Mouse (Mus musculus) kidney, postnatal 0 days (tissue): ENCODE data around the gene Cptp. TPM values are rescaled to one million over a fixed set of nuclear protein-coding genes. Genes with fewer than 3 reads are reported as not detected.

Experiments
- ATAC-seq: fragments of 200-750 bp; cut with Nextera tagmentation; replicated peaks from 2 replicates; pipeline ENCODE4 v1.8.0; 2017; ENCODE audit warnings: low read depth, moderate number of reproducible peaks, moderate TSS enrichment, moderate library complexity; ENCODE audit not compliant: low FRiP score
- DNase-seq: peaks from one replicate; pipeline ENCODE4 v3.0.0-alpha.2; 2016; ENCODE audit warnings: low spot score
- H3K27ac ChIP-seq: fragments of 300-500 bp; sonication (generic); 2 replicates; pipeline ENCODE4 v1.5.1; 2014; ENCODE audit warnings: mild to moderate bottlenecking
- H3K27me3 ChIP-seq: fragments of 300-500 bp; sonication (generic); 2 replicates; pipeline ENCODE4 v1.6.1; 2014; ENCODE audit warnings: low read length, mixed read lengths; ENCODE audit not compliant: insufficient read depth
- H3K36me3 ChIP-seq: fragments of 300-500 bp; sonication (generic); 2 replicates; pipeline ENCODE4 v1.6.1; 2014; ENCODE audit warnings: low read length, mixed read lengths; ENCODE audit not compliant: insufficient read depth
- H3K4me1 ChIP-seq: fragments of 300-500 bp; sonication (generic); replicated peaks from 2 replicates; pipeline ENCODE4 v1.6.1; 2014; ENCODE audit warnings: antibody characterized with exemption, low read length, mixed read lengths; ENCODE audit not compliant: insufficient read depth
- H3K4me2 ChIP-seq: fragments of 300-500 bp; sonication (generic); 2 replicates; pipeline ENCODE4 v1.6.1; 2014; ENCODE audit warnings: mild to moderate bottlenecking, low read length, moderate library complexity, mixed read lengths
- H3K4me3 ChIP-seq: fragments of 300-500 bp; sonication (generic); replicated peaks from 2 replicates; pipeline ENCODE4 v1.5.1; 2014; ENCODE audit warnings: low read depth, low read length
- H3K9ac ChIP-seq: fragments of 300-500 bp; sonication (generic); 2 replicates; pipeline ENCODE4 v1.6.1; 2014; ENCODE audit warnings: low read depth, low read length
- H3K9me3 ChIP-seq: fragments of 300-500 bp; sonication (generic); replicated peaks from 2 replicates; pipeline ENCODE4 v1.6.1; 2016; ENCODE audit warnings: low read length, inconsistent platforms, mixed read lengths
- CTCF ChIP-seq: IDR thresholded peaks from 2 replicates; pipeline ENCODE4 v1.5.1; 2016; ENCODE audit warnings: antibody characterized with exemption, low read depth, mild to moderate bottlenecking, moderate library complexity
- WGBS: fragments of 180-500 bp; shearing (Covaris S2); extraction: QIAGEN DNeasy Blood & Tissue Kit; methylation state at CpG from one replicate; pipeline ENCODE4 v1.1.7; 2014; 5-methylcytosine and 5-hydroxymethylcytosine counted together
- polyA plus RNA-seq: library from polyadenylated mRNA; unstranded; fragments of >200 nt; fragmentation: Nextera tagmentation; extraction: Ambion mirVana; gene quantifications from 2 replicates; pipeline ENCODE4 v1.2.1, GENCODE M21; 2015

Gene Cptp
- polyA plus RNA-seq: 14.8 and 17.2 TPM in 2 replicates

DNA sequence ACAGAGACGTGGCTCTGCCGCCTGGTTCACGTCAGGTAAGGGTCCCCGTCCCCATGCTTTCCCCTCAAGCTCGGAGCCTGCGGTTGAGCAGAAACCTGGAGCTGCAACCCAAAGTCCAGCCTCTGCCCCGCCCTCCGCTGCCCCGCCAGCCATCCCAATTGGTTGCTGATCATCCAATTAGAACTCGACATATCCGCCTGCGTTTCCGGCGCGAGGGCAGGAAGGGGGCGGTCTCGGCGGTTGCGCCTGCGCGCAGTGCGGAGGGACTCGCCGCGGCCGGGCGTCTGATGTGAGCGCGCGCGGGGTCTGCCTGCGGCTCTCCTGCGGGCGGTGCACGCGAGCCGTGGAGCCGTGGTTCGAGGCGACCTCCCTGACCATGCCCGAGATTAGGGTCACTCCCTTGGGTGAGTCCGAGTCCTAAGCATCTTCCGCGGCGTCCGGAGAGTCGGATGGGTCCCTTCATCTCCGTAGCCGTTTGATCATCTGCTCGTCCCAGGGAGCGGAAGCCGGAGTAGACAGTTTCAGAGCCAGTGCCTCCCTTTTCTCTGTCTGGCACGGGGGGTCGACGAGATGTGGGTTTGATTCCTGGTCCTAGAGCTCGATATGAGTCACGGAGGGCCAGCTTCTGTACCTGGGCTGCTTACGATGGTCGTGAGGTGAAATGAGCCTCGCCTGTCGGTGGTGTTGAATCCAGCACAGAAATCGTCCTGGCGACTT is at the start of gene Cptp, which contains the start of gene Ints11:
Gene Cptp, minus strand, starts transcription at position 124 of the 717 bp plus-strand sequence.
Gene Ints11, plus strand, starts transcription at position 230 of the 717 bp plus-strand sequence.
- H3K36me3 ChIP-seq: peaks cover 20% of the 10 kb centered on the region
- ATAC-seq (peak; percentile 90), DNase-seq (peak; percentile 97)
- H3K4me3 ChIP-seq: peak within 1 kb of the TSS; percentile 72
- under 1% methylated on average over 63 of the region's 63 CpGs for WGBS
- peak; percentile 53 for TF ChIP-seq CTCF
- peak within 1 kb of the TSS; percentile 74 for H3K9ac ChIP-seq
- no peaks in the 10 kb centered on the region for H3K9me3 ChIP-seq
- no peaks in the 10 kb centered on the region for H3K27me3 ChIP-seq
- 0 out of 2 replicates have a peak, but pooled peaks cover 6% of the 10 kb centered on the region for H3K4me1 ChIP-seq
- H3K27ac ChIP-seq: peak within 1 kb of the TSS; percentile 36; the same call in 1 of the 2 replicates
- H3K4me2 ChIP-seq: peak within 1 kb of the TSS; percentile 86

DNA sequence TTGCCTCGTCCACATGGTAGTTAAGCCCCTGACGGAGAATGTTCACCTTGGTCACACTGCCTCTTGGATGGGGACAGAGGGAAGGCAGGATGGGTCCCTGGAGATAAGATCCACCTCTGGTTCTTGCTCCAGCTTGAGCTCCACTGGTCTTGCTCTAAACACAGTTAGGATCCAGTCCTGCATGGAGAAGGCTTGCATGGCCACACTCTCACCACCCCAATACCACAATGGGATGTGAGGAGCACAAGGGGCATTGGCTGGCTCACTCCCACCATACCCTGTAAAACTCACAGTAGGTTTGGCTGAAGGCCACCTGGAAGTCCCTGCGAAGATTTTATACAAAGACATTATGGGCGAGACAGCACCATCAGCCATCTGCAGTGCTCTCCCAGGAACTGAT is 39.5 kb upstream of the Cptp start:
- ATAC-seq: no peak
- Histone ChIP-seq H3K9me3 (no peaks in the 10 kb centered on the region), H3K4me2 (no peak overlapping the region), H3K9ac (no peak overlapping the region), H3K4me3 (no peak overlapping the region), H3K4me1 (no peaks in the 10 kb centered on the region), H3K27ac (no peak overlapping the region), H3K27me3 (no peaks in the 10 kb centered on the region), H3K36me3 (0 out of 2 replicates have a peak, but pooled peaks cover 15% of the 10 kb centered on the region)
- WGBS: 87% methylated on average over 4 of the region's 4 CpGs
- no peak for DNase-seq
- no peak for TF ChIP-seq CTCF

DNA sequence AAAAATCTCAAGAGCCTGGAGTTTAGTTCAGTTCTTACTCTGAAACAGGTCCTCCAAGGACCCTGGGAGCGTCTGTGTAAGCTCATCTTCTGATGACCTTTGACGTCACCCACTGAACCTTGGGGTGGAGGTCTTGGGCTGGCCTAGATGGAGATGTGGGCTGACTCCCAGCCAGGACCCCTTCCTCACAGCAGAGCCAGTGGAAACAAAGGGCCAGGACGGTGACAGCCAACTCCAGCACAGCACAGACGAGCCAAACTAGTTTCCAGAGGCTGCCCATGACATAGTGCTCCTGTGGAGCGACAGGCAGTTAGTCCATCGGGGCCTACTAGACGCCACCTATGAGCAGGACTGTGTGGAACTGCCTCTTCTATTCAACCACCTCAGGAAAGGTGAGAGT is 39.0 kb upstream of the Cptp start:
- no peak overlapping the region for H3K4me2 ChIP-seq
- H3K4me3 ChIP-seq: no peak overlapping the region
- no peaks in the 10 kb centered on the region for H3K4me1 ChIP-seq
- H3K27me3 ChIP-seq: no peaks in the 10 kb centered on the region
- no peak for ATAC-seq
- DNase-seq: no peak
- no peaks in the 10 kb centered on the region for H3K9me3 ChIP-seq
- 80% methylated on average over 7 of the region's 7 CpGs for WGBS
- no peak overlapping the region for H3K9ac ChIP-seq
- H3K36me3 ChIP-seq: peaks cover 18% of the 10 kb centered on the region; the same call in 1 of the 2 replicates
- no peak for TF ChIP-seq CTCF
- H3K27ac ChIP-seq: no peak overlapping the region

DNA sequence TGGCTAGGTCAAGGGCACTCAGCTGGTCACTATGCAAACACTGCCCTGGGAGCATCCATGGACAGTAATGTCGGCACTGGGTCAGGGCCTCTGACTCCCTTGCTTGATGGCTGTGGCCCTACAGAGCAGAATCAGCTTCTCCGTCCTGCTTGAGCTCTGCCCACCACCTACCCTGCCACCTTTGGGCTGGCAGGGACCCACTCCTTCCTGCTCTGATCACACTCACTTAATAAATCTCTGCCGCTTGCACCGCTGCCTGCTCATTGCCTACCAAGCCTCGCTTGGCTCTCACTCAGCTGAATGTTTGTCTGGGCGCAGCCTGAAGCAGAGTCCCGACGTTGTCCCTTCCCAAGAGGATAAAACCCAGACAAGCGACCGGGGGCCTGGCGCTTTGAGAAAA is 37.8 kb upstream of the Cptp start:
- TF ChIP-seq CTCF: no peak
- peaks cover 29% of the 10 kb centered on the region; the same call in 1 of the 2 replicates for H3K36me3 ChIP-seq
- H3K9me3 ChIP-seq: no peaks in the 10 kb centered on the region
- H3K4me3 ChIP-seq: no peak overlapping the region
- H3K9ac ChIP-seq: no peak overlapping the region
- WGBS: 71% methylated on average over 11 of the region's 11 CpGs
- ATAC-seq (no peak), DNase-seq (no peak)
- H3K27me3 ChIP-seq: no peaks in the 10 kb centered on the region
- H3K4me1 ChIP-seq: no peaks in the 10 kb centered on the region
- no peak overlapping the region for H3K27ac ChIP-seq
- no peak overlapping the region for H3K4me2 ChIP-seq

DNA sequence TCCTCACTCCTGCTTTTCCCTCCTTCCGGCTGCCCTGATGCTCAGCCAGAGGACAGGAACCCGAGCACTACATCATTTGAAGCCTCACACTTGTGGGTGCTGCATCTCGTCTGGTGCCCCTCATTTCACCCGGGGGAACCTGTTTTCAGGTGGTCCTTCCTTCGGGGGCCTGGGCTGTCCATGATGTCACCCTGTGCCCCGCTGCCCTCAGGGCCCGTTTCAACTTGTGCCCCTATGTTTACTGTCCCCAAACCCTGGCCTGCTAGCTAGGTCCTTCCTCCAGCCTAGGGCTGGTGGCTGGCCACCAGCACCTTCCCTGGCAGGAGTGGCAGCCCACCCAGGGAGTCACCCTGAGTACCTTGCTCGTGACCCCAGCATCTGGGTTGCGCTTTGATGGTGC is 36.9 kb upstream of the Cptp start:
- H3K4me3 ChIP-seq: no peak overlapping the region
- H3K9me3 ChIP-seq: no peaks in the 10 kb centered on the region
- H3K27ac ChIP-seq: no peak overlapping the region
- H3K4me2 ChIP-seq: no peak overlapping the region
- no peak overlapping the region for H3K9ac ChIP-seq
- WGBS: 81% methylated on average over 9 of the region's 9 CpGs
- H3K36me3 ChIP-seq: peaks cover 36% of the 10 kb centered on the region
- H3K4me1 ChIP-seq: no peaks in the 10 kb centered on the region
- ATAC-seq (no peak), DNase-seq (no peak)
- H3K27me3 ChIP-seq: no peaks in the 10 kb centered on the region
- TF ChIP-seq CTCF: no peak

DNA sequence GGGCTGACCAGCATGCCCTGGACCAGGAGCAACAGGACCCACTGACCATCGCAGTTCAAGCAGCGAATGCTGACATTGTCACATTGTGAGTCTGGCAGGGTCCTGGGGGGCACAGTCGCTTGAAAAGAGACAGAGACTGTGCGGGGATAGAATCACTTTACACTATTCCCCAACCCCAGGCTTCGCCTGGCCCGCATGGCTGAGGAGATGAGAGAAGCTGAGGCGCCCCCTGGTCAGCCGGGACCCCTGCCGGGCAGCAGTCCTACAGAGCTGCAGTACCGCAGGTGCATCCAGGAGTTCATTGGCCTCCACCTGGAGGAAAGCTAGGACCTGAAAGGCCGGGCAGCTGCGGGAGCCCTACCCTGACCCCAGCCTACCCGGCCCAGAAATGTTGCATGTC is 36.4 kb upstream of the Cptp start:
- H3K36me3 ChIP-seq: peaks cover 41% of the 10 kb centered on the region
- no peak overlapping the region for H3K9ac ChIP-seq
- no peak overlapping the region for H3K4me3 ChIP-seq
- H3K9me3 ChIP-seq: no peaks in the 10 kb centered on the region
- DNase-seq: no peak
- H3K27me3 ChIP-seq: no peaks in the 10 kb centered on the region
- ATAC-seq: no peak
- no peak overlapping the region for H3K4me2 ChIP-seq
- TF ChIP-seq CTCF: no peak
- H3K27ac ChIP-seq: no peak overlapping the region
- WGBS: 90% methylated on average over 13 of the region's 13 CpGs
- H3K4me1 ChIP-seq: no peaks in the 10 kb centered on the region
